24 mouse cellular contexts compared by ENCODE assay signal in genomic region chr11:6877740-6878139, GRCm38 (mm10). TPM values are rescaled to one million over a fixed set of nuclear protein-coding genes. Genes with fewer than 3 reads are reported as not detected.
"Had no signal": no experiment of that assay in that cellular context is flagged by ENCODE, and none has a peak within 500 bp of the region (broad histone marks: within the 10 kb centered on the region; RNA-seq: fewer than 3 reads in every experiment).

No protein-coding gene starts in this region.

- DNase-seq: left cerebral cortex, postnatal 4 days; lung, adult 18-20 months; lung, postnatal 4 days; midbrain, embryonic 14.5 days; retina, postnatal 1 day; right cerebral cortex, postnatal 4 days; spleen, adult 18-20 months; thymus, adult 18-20 months; thymus, postnatal 14 days had no signal

- H3K9me3 ChIP-seq: limb, embryonic 13.5 days; midbrain, embryonic 10.5 days; neural tube, embryonic 15.5 days had no signal

- H3K4me3 ChIP-seq: limb, embryonic 13.5 days; midbrain, embryonic 10.5 days; myocyte; neural tube, embryonic 15.5 days had no signal

- H3K4me2 ChIP-seq: limb, embryonic 13.5 days; neural tube, embryonic 15.5 days had no signal

- H3K36me3 ChIP-seq: limb, embryonic 13.5 days; midbrain, embryonic 10.5 days; neural tube, embryonic 15.5 days had no signal

- ATAC-seq: lung, postnatal 0 days had no signal

- H3K27me3 ChIP-seq: limb, embryonic 13.5 days; neural tube, embryonic 15.5 days had no signal

- H3K27ac ChIP-seq: limb, embryonic 13.5 days; liver, embryonic 14.5 days; midbrain, embryonic 10.5 days; neural tube, embryonic 15.5 days had no signal

- H3K4me1 ChIP-seq: midbrain, embryonic 10.5 days; neural tube, embryonic 15.5 days had no signal

- H3K9ac ChIP-seq: limb, embryonic 13.5 days; liver, embryonic 14.5 days; neural tube, embryonic 15.5 days had no signal

RNA-seq across cellular contexts. Expression of gene Gm11983, which starts 40.3 kb away (rescaled TPM):
- total RNA-seq: layer of hippocampus, adult 8-10 months; layer of hippocampus, postnatal 14 days; left cerebral cortex, adult 18-20 months; left cerebral cortex, postnatal 10 days; left cerebral cortex, postnatal 4 days; liver, adult 2 months; megakaryocyte, adult 5-6 weeks had no signal
- polyA plus RNA-seq: large intestine, adult 2 months; limb, embryonic 13.5 days; liver, adult 2 months; liver, embryonic 14.5 days; lung, postnatal 0 days; midbrain, embryonic 10.5 days; midbrain, embryonic 14.5 days; myocyte; neural tube, embryonic 11.5 days; neural tube, embryonic 15.5 days; stomach, embryonic 14.5 days had no signal
